Mouse (Mus musculus) small intestine, adult 2 months (tissue): ENCODE results near the gene Ddx55. TPM values are rescaled to one million over a fixed set of nuclear protein-coding genes. Genes with fewer than 3 reads are reported as not detected.

Experiments used
- H3K27ac ChIP-seq: fragments of 200-500 bp; 2 replicates; pipeline ENCODE4 v1.5.1; 2012; ENCODE audit warnings: low read depth, low read length, control low read depth, inconsistent platforms; ENCODE audit not compliant: insufficient read depth
- H3K27me3 ChIP-seq: fragments of 200-500 bp; 2 replicates; pipeline ENCODE4 v1.6.1; 2012; ENCODE audit warnings: mild to moderate bottlenecking, moderate library complexity, low read length, inconsistent platforms; ENCODE audit not compliant: control insufficient read depth, insufficient read depth
- H3K36me3 ChIP-seq: fragments of 200-500 bp; 2 replicates; pipeline ENCODE4 v1.6.1; 2012; ENCODE audit warnings: mild to moderate bottlenecking, low read length, control low read depth, inconsistent platforms; ENCODE audit not compliant: control insufficient read depth, insufficient read depth
- H3K4me1 ChIP-seq: fragments of 200-500 bp; 2 replicates; pipeline ENCODE4 v1.6.1; 2012; ENCODE audit warnings: low read length, inconsistent platforms, mixed read lengths; ENCODE audit not compliant: control insufficient read depth, insufficient read depth, insufficient read length
- H3K4me3 ChIP-seq: fragments of 200-500 bp; 2 replicates; pipeline ENCODE4 v1.5.1; 2012; ENCODE audit warnings: low read depth, mild to moderate bottlenecking, control low read depth, inconsistent platforms, low read length, moderate library complexity
- CTCF ChIP-seq: fragments of 200-500 bp; IDR thresholded peaks from 2 replicates; pipeline ENCODE4 v1.5.1; 2012; ENCODE audit warnings: low read depth, mild to moderate bottlenecking, control low read depth, inconsistent platforms, low read length, moderate library complexity, mixed read lengths; ENCODE audit not compliant: insufficient replicate concordance, insufficient read length; ENCODE audit errors: extremely low read depth
- POLR2A ChIP-seq: fragments of 200-500 bp; IDR thresholded peaks from 2 replicates; pipeline ENCODE4 v1.6.1; 2012; ENCODE audit warnings: low read depth, mild to moderate bottlenecking, control low read depth, inconsistent platforms, low read length, moderate library complexity
- WGBS: fragments of 180-500 bp; shearing (Covaris S2); methylation state at CpG from one replicate; pipeline ENCODE4 v1.1.7; 2018; 5-methylcytosine and 5-hydroxymethylcytosine counted together
- polyA plus RNA-seq: library from polyadenylated mRNA; depleted of rRNA; stranded (reverse); fragments of >200 nt; gene quantifications from 2 replicates; pipeline ENCODE4 v1.2.3, GENCODE M21; 2012

Ddx55 gene
- polyA plus RNA-seq, 1 experiment = 12.1 TPM

- WGBS = 72% methylated on average over 5 of the region's 5 CpGs
- no peak overlapping the region for H3K4me3 ChIP-seq
- no peaks in the 10 kb centered on the region for H3K36me3 ChIP-seq
- no peaks in the 10 kb centered on the region for H3K4me1 ChIP-seq
- no peaks in the 10 kb centered on the region for H3K27me3 ChIP-seq
- H3K27ac ChIP-seq = no peak overlapping the region
- TF ChIP-seq CTCF (no peak), POLR2A (no peak)
Measured at GRCm38 (mm10) chr5:124515789-124516188, 36.9 kb upstream of the Ddx55 start.

GRCm38 (mm10) chr5:124518648-124519047, 34.0 kb upstream of the Ddx55 start:
- TF ChIP-seq POLR2A (no peak), CTCF (no peak)
- WGBS = 90% methylated on average over 10 of the region's 10 CpGs
- H3K27me3 ChIP-seq = no peaks in the 10 kb centered on the region

GRCm38 (mm10) chr5:124521588-124521987, 31.1 kb upstream of the Ddx55 start:
- TF ChIP-seq CTCF (no peak), POLR2A (no peak)
- no peaks in the 10 kb centered on the region for H3K4me1 ChIP-seq
- H3K27me3 ChIP-seq = no peaks in the 10 kb centered on the region
- WGBS = 81% methylated on average over 4 of the region's 4 CpGs
- H3K27ac ChIP-seq = no peak overlapping the region
- no peaks in the 10 kb centered on the region for H3K36me3 ChIP-seq
- H3K4me3 ChIP-seq = no peak overlapping the region

More at GRCm38 (mm10) chr5:124518648-124519047, 34.0 kb upstream of the Ddx55 start:
- Histone ChIP-seq H3K4me1 (no peaks in the 10 kb centered on the region), H3K36me3 (no peaks in the 10 kb centered on the region), H3K27ac (no peak overlapping the region), H3K4me3 (no peak overlapping the region)

- Histone ChIP-seq H3K4me1 (no peaks in the 10 kb centered on the region), H3K36me3 (no peaks in the 10 kb centered on the region), H3K4me3 (no peak overlapping the region), H3K27me3 (no peaks in the 10 kb centered on the region), H3K27ac (no peak overlapping the region)
- TF ChIP-seq CTCF (peak; percentile 23; the same call in 1 of the 2 replicates), POLR2A (no peak)
- WGBS = 94% methylated on average over 8 of the region's 8 CpGs
Measured at GRCm38 (mm10) chr5:124523032-124523431, 29.6 kb upstream of the Ddx55 start.

GRCm38 (mm10) chr5:124524943-124525342, 27.7 kb upstream of the Ddx55 start:
- Histone ChIP-seq H3K4me1 (no peaks in the 10 kb centered on the region), H3K27ac (no peak overlapping the region), H3K36me3 (no peaks in the 10 kb centered on the region), H3K4me3 (no peak overlapping the region), H3K27me3 (no peaks in the 10 kb centered on the region)
- no peak for TF ChIP-seq CTCF
- no peak for TF ChIP-seq POLR2A
- 80% methylated on average over 5 of the region's 5 CpGs for WGBS

GRCm38 (mm10) chr5:124528351-124528750, 24.3 kb upstream of the Ddx55 start:
- TF ChIP-seq CTCF = no peak
- TF ChIP-seq POLR2A = no peak
- peaks cover 8% of the 10 kb centered on the region for H3K4me1 ChIP-seq
- 73% methylated on average over 4 of the region's 4 CpGs for WGBS
- peak overlapping the region; percentile 55; the same call in 1 of the 2 replicates for H3K27ac ChIP-seq
- H3K27me3 ChIP-seq = no peaks in the 10 kb centered on the region
- H3K36me3 ChIP-seq = no peaks in the 10 kb centered on the region
- H3K4me3 ChIP-seq = no peak overlapping the region

- H3K27me3 ChIP-seq = no peaks in the 10 kb centered on the region
- peak overlapping the region; percentile 27 for H3K4me3 ChIP-seq
- TF ChIP-seq POLR2A = no peak
- TF ChIP-seq CTCF = no peak
- peak overlapping the region; percentile 55 for H3K27ac ChIP-seq
- H3K4me1 ChIP-seq = peaks cover 8% of the 10 kb centered on the region
- no peaks in the 10 kb centered on the region for H3K36me3 ChIP-seq
- 64% methylated on average over 9 of the region's 9 CpGs for WGBS
Measured at GRCm38 (mm10) chr5:124528791-124529190, 23.9 kb upstream of the Ddx55 start.
